Mouse (Mus musculus): Measurements from ENCODE around the gene Hdac4.

DNA sequence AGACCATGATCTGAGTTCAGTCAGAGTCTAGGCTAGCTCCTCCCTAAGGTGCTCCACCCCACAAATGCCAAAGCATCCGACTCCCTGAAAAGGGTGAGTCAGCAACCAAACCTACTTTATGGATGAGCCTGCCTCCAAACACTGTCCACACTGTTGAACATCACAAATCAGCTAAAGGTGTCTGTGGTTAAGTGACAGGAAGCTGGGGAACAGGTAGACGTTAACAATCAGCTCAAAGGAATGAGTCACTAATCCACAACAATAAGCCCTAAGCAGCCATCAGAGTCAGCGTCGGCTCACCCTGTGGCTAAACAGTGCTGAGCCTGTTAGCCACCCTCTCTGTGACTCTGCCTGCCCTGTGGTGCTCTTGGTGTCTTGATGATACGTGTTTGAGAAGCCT lies 131.2 kb downstream of the Hdac4 start:
- TF ChIP-seq POLR2A (IDR thresholded peaks at IDR 0.05; ENCODE audit: extremely low read depth, insufficient read depth, low read length) (no peak), CTCF (IDR thresholded peaks at IDR 0.05; ENCODE audit: extremely low read depth, insufficient read depth, low read length) (no peak)
